Mouse (Mus musculus): ENCODE measurements at regions not wholly inside any gene's neighbourhood (a gene's known extent, or its start where the extent isn't known, plus 50 kb on each side); places are given as distances from the start of the nearest gene placed in this dataset.
"Not testable (repeated sequence)": the region's sequence is repeated elsewhere in the genome, so short reads cannot be mapped to it uniquely, and the experiment has no call there.

DNA sequence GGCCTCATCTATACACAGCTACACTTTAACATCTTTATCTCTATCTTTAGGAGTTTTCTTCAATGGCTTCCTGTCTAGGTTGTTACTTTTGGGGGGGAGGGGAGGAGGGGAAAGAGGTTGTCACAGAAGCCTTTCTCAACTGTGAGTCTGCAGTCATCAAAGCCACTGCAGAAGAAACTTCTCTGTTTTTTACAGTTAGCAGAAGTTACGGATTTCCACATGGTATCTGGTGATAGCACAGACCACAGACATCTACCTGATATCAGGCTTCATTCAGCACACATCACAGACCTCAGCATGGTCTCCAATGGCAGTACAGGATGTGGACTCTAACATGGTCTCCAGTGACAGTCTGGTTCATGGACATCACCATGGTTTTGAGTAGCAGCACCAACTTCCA, 234.8 kb upstream of the Adarb2 start:
- DNase-seq = no peak

DNA sequence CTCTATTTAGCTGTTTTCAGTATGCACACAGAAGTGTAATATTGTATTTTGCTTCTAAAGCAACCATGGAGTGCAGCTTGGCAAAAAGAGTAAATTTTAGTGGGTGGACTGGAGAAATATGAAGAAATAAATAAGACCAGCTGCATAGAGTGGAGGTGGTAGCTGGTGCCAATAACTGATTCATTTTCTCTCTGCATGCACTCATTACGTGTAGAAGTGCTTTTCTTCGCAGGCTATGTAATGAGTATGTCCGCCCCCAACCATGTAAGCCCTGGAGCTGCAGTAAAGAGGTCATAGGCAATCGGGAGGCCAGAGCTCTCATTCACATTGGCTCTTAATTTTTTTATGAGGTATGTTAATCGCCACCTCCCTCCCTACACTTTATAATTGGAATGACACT, 208.5 kb upstream of the Adarb2 start:
- no peak for DNase-seq

DNA sequence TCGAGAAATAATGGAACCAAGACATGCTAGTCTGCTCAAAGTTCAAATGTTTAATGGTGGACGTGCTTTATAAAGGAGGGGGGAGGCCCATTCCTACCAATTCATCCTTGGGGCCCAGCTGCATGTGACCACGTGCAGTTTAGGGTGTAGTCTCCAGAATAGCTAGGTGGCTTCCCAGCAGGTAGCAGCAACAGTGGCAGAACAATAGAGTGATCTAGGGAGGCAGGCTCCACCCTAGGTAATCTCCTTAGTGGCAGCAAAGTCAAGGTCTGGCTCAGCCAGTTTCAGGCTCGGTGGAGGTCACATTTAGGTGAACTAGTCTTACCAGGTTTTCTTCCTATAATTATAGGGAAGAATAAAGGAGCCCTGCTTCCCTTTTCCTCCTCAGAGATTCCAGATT, 172.6 kb upstream of the Adarb2 start:
- not testable (repeated sequence) for DNase-seq

DNA sequence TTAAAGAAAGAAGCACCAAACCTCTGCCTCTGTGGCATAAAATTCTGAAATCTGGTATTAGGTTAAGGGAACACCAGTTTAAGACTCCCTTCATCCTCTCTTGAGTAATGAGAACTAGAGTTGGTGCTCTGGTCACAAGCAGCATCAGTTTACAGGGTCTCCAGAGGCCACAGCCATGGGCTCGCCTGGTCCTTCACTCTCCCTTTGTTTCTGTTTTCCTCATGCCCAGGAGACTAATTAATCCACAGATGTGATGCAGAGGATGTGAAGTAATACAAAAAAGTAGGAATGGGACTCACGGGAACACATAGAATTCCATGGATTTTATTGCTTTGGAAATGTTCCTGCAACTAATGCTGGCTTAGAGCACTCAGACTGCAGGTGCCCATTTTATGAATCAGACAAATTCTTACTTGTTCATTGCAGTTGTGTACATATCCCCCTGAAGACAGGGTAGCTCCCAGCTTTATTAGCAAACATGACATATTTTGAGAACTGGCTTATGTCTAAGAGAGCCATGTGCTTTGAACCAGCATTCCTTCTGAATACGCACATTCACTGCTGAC, 151.7 kb upstream of the Adarb2 start:
- no peak for DNase-seq

DNA sequence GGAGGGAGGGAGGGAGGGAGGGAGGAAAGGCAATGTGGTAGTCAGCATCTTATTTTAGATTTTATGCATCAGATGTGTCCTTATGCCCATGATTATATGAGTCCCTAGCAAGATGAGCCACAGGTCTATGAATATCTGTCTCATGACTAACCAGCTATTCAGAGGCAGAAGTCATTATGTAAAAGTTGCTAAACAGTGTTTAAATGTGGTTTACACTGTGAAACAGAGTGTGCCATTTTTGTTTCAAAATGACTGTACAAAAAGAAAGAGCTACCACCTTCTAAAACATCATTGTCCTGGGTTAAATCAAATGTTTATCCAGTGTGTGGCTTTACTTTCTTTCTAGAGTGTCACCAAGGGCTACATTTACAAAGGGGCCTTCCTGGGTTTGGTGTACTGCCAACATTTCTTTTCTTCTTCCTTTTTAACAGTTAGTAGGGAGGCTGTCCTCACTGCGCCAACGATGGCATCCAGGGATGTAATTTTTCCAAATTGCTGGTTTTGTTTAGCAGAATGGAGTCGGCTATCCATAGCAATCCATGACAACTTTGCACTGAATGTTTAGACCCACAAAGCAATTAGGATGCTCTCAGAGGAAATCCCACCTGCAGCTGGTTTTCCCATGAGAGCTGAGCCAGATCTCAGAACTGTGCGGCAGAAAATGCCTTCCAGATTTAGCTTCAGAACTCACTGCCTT, 146.4 kb upstream of the Adarb2 start:
- DNase-seq = no peak

DNA sequence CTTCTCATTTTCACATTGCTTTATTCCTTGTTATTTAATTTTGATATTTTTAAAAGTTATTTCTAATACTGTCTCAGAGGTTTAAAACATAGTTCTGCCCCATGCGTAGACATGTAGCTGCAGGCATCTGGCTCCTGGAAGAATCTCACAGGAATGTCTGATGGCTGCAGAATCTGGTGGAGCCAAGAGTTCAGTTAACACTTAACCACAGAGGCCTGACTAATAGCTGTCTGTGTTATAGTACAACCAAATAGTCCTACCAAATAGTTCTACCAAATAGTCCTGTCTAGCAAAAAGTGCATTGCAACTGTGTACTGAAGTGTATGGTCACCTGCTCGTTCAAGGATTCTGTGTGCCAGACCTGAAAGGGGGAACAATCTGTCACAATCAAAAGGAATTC, 115.5 kb upstream of the Adarb2 start:
- DNase-seq = no peak

DNA sequence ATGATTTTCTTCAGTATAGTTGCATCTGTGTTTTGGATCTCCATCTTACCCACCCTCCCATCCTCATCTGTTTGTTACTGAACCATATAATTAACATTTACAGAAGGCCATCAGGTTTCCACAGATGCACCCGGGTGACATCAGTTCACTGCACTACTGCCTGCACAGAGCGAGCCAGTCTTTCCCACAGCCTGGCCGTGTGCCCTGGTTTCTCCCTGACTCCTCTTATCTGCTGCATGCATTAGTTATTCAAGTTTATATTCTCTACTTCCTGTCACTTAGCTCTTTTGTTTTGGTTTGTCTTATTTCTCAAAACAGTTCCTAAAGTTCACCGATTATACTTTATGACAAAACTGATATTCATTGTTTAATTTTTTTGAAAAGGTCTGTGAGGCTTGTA, 113.1 kb upstream of the Adarb2 start:
- peak in 1 of 2 experiments; percentile 28 for DNase-seq

DNA sequence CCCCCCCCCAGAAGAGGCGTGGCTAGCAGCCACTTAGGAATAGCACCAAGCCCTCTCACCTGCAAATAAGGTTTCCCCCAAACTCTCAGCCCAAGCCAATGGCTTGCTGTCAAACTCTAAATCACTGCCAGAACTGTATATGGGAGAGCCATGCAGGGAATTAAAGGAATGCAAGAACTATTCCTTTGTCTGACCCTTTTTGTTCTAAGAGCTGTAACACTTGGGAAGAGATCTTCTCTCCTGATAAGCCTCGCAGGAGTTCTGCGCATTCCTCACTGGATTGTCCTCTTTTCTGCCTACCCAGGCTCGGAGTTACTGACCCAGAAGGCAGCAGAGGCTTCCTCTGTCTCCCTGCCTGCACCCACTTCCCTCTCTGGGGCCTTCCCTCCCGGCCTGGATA, 94.0 kb upstream of the Adarb2 start:
- no peak for DNase-seq

DNA sequence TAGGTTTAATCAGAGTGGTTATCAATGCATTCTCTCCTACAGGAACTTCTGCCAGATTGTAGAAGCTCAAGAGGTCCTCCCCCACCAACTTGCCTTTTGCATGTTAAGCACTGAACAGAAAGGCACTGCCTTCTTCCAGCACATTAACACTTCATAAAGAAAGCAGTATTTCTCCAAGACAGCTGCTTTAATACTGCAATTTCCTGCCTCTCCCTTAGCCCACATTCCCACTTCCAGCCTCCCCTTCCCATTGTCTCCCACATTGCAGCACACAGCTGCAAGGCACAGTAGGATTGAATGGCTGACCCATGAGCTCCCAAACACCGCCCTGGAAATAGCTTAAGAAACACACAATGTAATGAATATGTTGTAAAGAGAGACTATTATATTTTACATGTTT, 89.7 kb upstream of the Adarb2 start:
- no peak for DNase-seq

DNA sequence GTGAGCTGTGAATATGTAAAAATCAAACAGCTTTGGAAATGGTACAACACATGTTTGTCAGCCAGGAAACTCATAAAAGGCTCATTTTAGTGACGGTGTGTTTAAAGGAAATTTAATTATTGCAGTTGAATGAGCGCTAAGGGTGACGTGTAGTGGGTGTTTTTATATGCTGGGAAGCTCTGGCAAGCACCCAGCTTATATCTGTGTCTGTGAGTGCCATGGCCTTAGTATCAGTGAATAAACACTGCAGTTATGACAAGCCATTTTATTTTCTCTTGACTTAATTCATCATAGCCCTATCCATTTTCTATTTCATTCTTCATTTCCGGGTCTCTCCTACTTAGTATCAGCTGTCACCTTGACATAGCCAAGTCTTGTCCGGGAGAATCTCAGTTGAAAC, 83.7 kb upstream of the Adarb2 start:
- DNase-seq = no peak

DNA sequence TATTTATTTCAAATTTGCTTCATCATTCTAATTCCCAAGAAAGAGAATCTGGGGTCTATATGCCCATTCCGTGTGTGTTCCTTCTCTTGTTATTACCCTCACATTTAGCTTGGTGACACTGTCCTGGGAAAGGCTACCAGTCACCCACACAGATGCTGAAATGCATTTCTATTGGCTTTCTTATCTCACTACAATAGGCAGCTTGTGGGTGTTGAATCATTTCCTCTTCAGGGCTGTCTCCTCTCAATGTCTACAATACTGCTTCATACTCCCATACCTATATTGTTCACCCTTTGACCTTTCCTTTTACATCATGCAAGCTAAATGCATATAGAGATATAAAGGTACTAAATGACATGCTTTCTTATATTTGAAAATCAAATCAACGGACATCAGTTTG, 82.7 kb upstream of the Adarb2 start:
- DNase-seq = no peak

DNA sequence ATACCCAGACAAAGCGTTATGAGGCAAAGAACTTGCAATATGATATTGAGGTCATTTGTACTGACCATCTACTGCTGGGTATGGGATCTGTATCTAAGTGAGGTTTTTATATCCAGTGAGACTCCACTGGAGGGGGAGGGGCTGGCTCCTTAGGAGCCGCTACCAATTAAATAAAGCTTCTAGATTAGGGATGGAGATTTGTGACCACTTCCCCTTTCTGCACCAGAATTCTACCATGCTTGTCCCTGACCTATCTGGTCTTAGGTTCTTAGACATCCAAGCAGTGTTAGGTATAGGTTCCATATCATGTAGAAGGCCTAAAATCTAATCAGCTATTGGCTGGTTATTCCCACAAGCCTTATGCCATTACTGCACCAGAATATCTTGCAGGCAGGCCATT, 67.9 kb upstream of the Adarb2 start:
- no peak for DNase-seq

DNA sequence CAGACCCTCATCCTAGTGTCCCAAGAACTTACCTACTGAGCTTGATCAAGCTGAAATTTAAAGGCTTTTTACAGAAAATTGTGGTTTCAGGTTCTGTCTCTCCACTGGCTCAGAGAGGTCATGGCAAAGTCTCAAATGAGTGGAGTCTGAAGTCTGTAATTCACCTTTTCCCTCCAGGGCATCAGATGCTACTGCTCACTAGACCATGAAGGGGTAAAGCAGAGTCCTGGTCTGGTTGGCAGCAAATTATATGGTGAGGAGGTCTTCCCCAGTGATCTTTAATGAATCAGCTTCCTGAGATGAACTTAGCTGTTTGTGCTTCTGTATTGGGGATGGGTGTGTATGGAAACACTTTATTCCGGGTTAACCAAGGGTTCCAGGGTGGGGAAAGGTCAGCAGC, 63.3 kb upstream of the Adarb2 start:
- DNase-seq = no peak

DNA sequence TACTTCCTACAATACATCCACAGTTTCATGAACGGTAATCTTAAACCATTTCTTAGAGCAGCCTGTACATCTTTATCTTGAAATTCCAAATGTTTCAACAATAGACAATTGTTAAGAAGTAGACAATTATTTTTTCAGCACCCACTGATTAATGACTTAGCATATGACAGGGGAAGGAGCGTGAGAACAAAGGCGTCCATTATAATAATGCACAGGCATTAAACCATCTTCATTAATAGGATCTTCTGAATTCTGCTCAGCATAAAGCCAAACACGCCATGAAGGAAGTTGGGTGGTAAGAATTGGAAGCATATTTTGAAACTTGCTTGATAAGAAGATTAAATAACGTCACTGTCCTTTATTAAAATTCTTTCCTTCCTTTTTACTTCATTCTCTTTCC, 50.5 kb upstream of the Adarb2 start:
- no peak for DNase-seq
